Mouse (Mus musculus): ENCODE results near the gene Lclat1.
A peak's percentile ranks its signal among the peaks of the same experiment; 100 is the strongest.

Lclat1 gene

GRCm38 (mm10) chr17:73203642-73204332, 96.0 kb downstream of the Lclat1 start:
- DNase-seq, result no peak

- DNase-seq, result no peak
Measured at GRCm38 (mm10) chr17:73210960-73211531, 103.3 kb downstream of the Lclat1 start.

- no peak for DNase-seq
Measured at GRCm38 (mm10) chr17:73212754-73213153, 105.0 kb downstream of the Lclat1 start.

- no peak for DNase-seq
Measured at GRCm38 (mm10) chr17:73213187-73213586, 105.4 kb downstream of the Lclat1 start.

GRCm38 (mm10) chr17:73213677-73214076, 105.9 kb downstream of the Lclat1 start:
- DNase-seq, result no peak

GRCm38 (mm10) chr17:73217274-73217673, 109.5 kb downstream of the Lclat1 start:
- no peak for DNase-seq

GRCm38 (mm10) chr17:73220746-73221145, 113.0 kb downstream of the Lclat1 start:
- DNase-seq, result no peak

GRCm38 (mm10) chr17:73222077-73222476, 114.3 kb downstream of the Lclat1 start:
- DNase-seq, result peak; percentile 71

- DNase-seq, result no peak
Measured at GRCm38 (mm10) chr17:73225442-73225841, 117.7 kb downstream of the Lclat1 start.

- DNase-seq, result no peak
Measured at GRCm38 (mm10) chr17:73225996-73226395, 118.2 kb downstream of the Lclat1 start.

- DNase-seq, result no peak
Measured at GRCm38 (mm10) chr17:73226595-73226994, 118.8 kb downstream of the Lclat1 start.

- DNase-seq, result no peak
Measured at GRCm38 (mm10) chr17:73227361-73227760, 119.6 kb downstream of the Lclat1 start.

- no peak for DNase-seq
Measured at GRCm38 (mm10) chr17:73229445-73230155, 121.8 kb downstream of the Lclat1 start.

- DNase-seq, result no peak
Measured at GRCm38 (mm10) chr17:73230340-73230989, 122.7 kb downstream of the Lclat1 start.

- no peak for DNase-seq
Measured at GRCm38 (mm10) chr17:73231337-73231736, 123.6 kb downstream of the Lclat1 start.

- DNase-seq, result no peak
Measured at GRCm38 (mm10) chr17:73232593-73232992, 124.8 kb downstream of the Lclat1 start.

- no peak for DNase-seq
Measured at GRCm38 (mm10) chr17:73233975-73234374, 126.2 kb downstream of the Lclat1 start.

- no peak for DNase-seq
Measured at GRCm38 (mm10) chr17:73237178-73237853, 129.5 kb downstream of the Lclat1 start.

GRCm38 (mm10) chr17:73238501-73238900, 130.7 kb downstream of the Lclat1 start:
- no peak for DNase-seq

- no peak for DNase-seq
Measured at GRCm38 (mm10) chr17:73241085-73241848, 133.5 kb downstream of the Lclat1 start.

- no peak for DNase-seq
Measured at GRCm38 (mm10) chr17:73243676-73244075, 135.9 kb downstream of the Lclat1 start.

- DNase-seq, result no peak
Measured at GRCm38 (mm10) chr17:73244596-73244995, 136.8 kb downstream of the Lclat1 start.

All from thymus, postnatal 4 days (tissue).